Mouse (Mus musculus): ENCODE results near the gene Cnga4. TPM values are rescaled to one million over a fixed set of nuclear protein-coding genes. Genes with fewer than 3 reads are reported as not detected.
"Not testable (repeated sequence)": the region's sequence is repeated elsewhere in the genome, so short reads cannot be mapped to it uniquely, and the experiment has no call there.

Gene Cnga4
- polyA plus RNA-seq, 1 experiment: 0.19 TPM

DNA sequence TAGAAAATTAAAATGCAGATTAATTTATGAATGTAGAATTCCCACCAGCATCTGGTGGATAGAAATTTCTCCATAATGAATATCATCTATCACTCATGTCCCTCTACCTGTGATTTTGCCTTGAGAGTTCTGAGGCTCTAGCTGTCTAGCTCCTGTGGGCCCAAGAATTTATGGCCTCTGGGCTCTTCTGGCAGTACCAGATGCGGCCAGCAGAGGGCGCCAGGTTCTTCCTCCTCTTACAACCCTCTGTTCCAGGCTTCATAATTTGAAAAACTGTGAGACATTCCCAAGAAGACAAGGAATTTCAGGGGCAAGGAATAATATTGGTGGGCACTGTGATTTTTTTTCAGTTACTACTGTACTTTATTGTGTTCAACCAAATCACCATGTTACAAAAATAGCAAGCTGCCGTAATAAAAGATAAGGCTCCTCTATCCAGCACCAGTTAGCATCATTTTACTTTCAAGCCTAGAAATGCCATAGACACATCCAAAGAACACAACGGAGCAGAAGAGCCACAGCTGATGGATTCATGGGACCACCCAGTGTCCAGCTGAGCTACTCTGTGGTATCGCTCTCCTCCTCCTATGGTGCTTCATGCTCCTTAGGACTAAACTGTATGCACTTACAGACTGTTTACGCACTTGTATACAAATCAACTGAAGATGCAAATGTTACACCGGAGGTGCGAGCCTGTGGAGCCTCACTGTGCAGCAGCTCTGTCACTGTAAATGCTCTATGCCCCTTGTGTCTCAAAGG lies 7.7 kb downstream of the Cnga4 start:
- not testable (repeated sequence) for H3K27me3 ChIP-seq (ENCODE audit: control insufficient read depth, insufficient read depth, low read length); H3K36me3 ChIP-seq (ENCODE audit: control insufficient read depth, insufficient read depth, low read length); H3K27ac ChIP-seq (ENCODE audit: control insufficient read depth, insufficient read depth, low read length); H3K4me1 ChIP-seq (replicated peaks; ENCODE audit: control insufficient read depth, insufficient read depth, low read length); H3K4me3 ChIP-seq (ENCODE audit: control insufficient read depth, insufficient read depth, low read length)
- TF ChIP-seq CTCF (IDR thresholded peaks at IDR 0.05; ENCODE audit: borderline replicate concordance, control insufficient read depth, extremely low read depth, insufficient read depth, low read length, poor library complexity): peak; percentile 80; the same call in 1 of the 2 replicates
- WGBS: 62% methylated on average over 8 of the region's 8 CpGs
- DNase-seq: peak; percentile 66

DNA sequence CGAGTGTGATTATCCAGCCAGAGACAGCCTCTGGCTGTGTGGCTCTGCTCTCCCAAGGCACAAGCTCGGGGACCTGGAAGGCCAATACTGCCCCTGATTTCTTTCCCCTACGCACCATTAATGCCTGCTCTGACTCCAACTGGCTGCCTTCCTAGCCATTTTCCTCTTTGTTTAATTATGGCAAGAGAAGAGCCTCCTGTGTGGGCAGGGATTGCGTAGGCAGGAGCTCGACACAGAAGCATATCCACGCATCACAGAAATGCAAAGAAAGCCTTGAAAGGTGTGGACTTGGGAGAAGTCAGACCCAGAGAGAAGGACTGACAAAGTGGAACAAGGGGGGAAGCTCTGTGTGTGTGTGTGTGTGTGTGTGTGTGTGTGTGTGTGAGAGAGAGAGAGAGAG lies 10.0 kb downstream of the Cnga4 start:
- no peak overlapping the region for H3K27ac ChIP-seq (ENCODE audit: control insufficient read depth, insufficient read depth, low read length)
- WGBS: 80% methylated on average over 6 of the region's 6 CpGs
- H3K4me1 ChIP-seq (replicated peaks; ENCODE audit: control insufficient read depth, insufficient read depth, low read length): no peaks in the 10 kb centered on the region
- H3K36me3 ChIP-seq (ENCODE audit: control insufficient read depth, insufficient read depth, low read length): no peaks in the 10 kb centered on the region
- no peaks in the 10 kb centered on the region for H3K27me3 ChIP-seq (ENCODE audit: control insufficient read depth, insufficient read depth, low read length)
- TF ChIP-seq POLR2A (IDR thresholded peaks at IDR 0.05; ENCODE audit: control insufficient read depth, extremely low read depth, insufficient read depth, low read length, poor library complexity) (no peak), CTCF (IDR thresholded peaks at IDR 0.05; ENCODE audit: borderline replicate concordance, control insufficient read depth, extremely low read depth, insufficient read depth, low read length, poor library complexity) (no peak)
- no peak for DNase-seq
- no peak overlapping the region for H3K4me3 ChIP-seq (ENCODE audit: control insufficient read depth, insufficient read depth, low read length)

DNA sequence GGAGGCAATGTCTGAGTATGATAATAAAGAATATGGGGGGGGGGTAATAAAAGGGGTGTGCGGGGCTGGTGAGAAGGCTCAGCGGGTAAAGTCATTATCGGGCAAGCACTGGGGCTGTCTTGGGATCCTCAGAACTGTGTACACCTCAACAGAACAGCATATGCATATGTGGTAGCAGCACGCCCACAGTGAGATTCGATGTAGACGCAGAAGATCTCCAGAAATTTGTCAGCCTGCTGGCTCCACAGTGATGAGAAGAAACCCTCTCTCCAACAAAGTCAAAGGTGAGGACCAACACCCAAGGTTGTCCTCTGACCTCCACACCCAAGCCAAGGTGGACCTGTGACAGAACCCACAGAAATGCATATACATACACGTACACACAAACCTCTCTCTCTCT lies 12.2 kb downstream of the Cnga4 start:
- TF ChIP-seq CTCF (IDR thresholded peaks at IDR 0.05; ENCODE audit: borderline replicate concordance, control insufficient read depth, extremely low read depth, insufficient read depth, low read length, poor library complexity) (no peak), POLR2A (IDR thresholded peaks at IDR 0.05; ENCODE audit: control insufficient read depth, extremely low read depth, insufficient read depth, low read length, poor library complexity) (no peak)

DNA sequence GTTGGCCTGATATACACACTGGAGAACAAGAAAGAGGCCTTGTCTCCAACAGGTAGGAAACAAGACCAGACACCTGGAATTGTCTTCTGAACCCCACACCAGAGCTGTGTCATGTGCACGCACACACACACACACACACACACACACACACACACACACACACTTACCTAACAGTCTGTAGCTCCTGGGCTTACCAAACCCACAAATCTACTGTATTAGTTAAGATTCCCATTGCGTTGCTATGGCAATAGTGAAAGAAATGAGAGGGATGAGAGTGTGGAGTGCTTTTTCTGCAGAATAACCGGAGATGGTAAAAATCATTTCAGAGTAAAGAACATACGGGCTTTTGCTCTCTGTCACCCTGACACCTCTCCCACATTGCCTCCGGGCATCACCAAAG lies 13.7 kb downstream of the Cnga4 start:
- H3K4me1 ChIP-seq (replicated peaks; ENCODE audit: control insufficient read depth, insufficient read depth, low read length): no peaks in the 10 kb centered on the region
- H3K27me3 ChIP-seq (ENCODE audit: control insufficient read depth, insufficient read depth, low read length): no peaks in the 10 kb centered on the region
- no peak for TF ChIP-seq CTCF (IDR thresholded peaks at IDR 0.05; ENCODE audit: borderline replicate concordance, control insufficient read depth, extremely low read depth, insufficient read depth, low read length, poor library complexity)
- no peak for TF ChIP-seq POLR2A (IDR thresholded peaks at IDR 0.05; ENCODE audit: control insufficient read depth, extremely low read depth, insufficient read depth, low read length, poor library complexity)
- no peaks in the 10 kb centered on the region for H3K36me3 ChIP-seq (ENCODE audit: control insufficient read depth, insufficient read depth, low read length)
- DNase-seq: no peak
- WGBS: 95% methylated on average over 5 of the region's 5 CpGs
- H3K27ac ChIP-seq (ENCODE audit: control insufficient read depth, insufficient read depth, low read length): no peak overlapping the region
- H3K4me3 ChIP-seq (ENCODE audit: control insufficient read depth, insufficient read depth, low read length): no peak overlapping the region

More for the DNA sequence above, 12.2 kb downstream of the Cnga4 start:
- H3K36me3 ChIP-seq (ENCODE audit: control insufficient read depth, insufficient read depth, low read length): no peaks in the 10 kb centered on the region
- H3K27ac ChIP-seq (ENCODE audit: control insufficient read depth, insufficient read depth, low read length): no peak overlapping the region
- no peak for DNase-seq
- WGBS: 96% methylated on average over 7 of the region's 7 CpGs
- no peaks in the 10 kb centered on the region for H3K27me3 ChIP-seq (ENCODE audit: control insufficient read depth, insufficient read depth, low read length)
- no peaks in the 10 kb centered on the region for H3K4me1 ChIP-seq (replicated peaks; ENCODE audit: control insufficient read depth, insufficient read depth, low read length)
- H3K4me3 ChIP-seq (ENCODE audit: control insufficient read depth, insufficient read depth, low read length): no peak overlapping the region

DNA sequence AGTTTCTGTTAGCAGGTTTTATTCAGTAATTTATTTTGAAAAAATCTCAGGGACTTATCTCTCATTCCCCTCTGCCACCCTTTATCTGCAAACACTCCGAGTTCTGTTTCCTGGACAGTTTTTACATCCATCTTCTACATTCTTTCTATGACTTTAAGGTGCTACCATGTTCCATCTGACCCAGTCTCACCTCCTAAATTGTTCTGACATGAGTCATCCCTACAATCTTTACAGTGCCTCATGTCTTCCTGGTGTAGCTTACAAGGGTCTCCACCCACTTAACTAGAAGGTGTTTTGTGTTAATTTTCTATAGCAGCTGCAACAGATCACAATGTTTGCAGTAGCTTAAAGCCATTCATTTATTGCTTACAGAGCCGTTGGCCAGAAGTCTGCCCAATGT lies 16.5 kb downstream of the Cnga4 start:
- H3K4me1 ChIP-seq (replicated peaks; ENCODE audit: control insufficient read depth, insufficient read depth, low read length): no peaks in the 10 kb centered on the region
- 57% methylated on average over 2 of the region's 2 CpGs for WGBS
- TF ChIP-seq CTCF (IDR thresholded peaks at IDR 0.05; ENCODE audit: borderline replicate concordance, control insufficient read depth, extremely low read depth, insufficient read depth, low read length, poor library complexity): no peak
- no peak overlapping the region for H3K4me3 ChIP-seq (ENCODE audit: control insufficient read depth, insufficient read depth, low read length)
- no peak overlapping the region for H3K27ac ChIP-seq (ENCODE audit: control insufficient read depth, insufficient read depth, low read length)
- no peak for DNase-seq
- no peaks in the 10 kb centered on the region for H3K36me3 ChIP-seq (ENCODE audit: control insufficient read depth, insufficient read depth, low read length)
- H3K27me3 ChIP-seq (ENCODE audit: control insufficient read depth, insufficient read depth, low read length): no peaks in the 10 kb centered on the region; the same call in 1 of the 2 replicates

DNA sequence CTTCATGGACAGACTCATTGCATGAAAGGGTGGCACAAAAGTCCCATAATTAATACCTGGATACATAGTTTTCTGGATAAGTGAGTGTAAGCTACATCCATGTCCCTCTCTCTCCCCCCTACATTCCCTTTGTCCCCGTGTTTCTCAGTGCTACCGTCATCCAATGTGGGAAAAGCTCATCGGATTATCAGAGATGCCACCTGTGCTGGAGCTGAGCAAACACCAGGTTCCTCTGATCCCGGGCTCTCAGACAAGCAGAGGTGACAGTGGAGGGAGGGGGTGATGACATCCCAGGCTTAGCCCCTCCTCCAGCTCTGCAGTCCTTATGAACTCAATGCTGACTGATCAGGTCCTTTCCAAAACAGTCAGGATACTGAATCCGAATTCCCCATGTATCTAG lies 20.0 kb downstream of the Cnga4 start:
- DNase-seq: no peak
- H3K27ac ChIP-seq (ENCODE audit: control insufficient read depth, insufficient read depth, low read length): no peak overlapping the region
- 36% methylated on average over 5 of the region's 5 CpGs for WGBS

More for the DNA sequence above, 20.0 kb downstream of the Cnga4 start:
- no peaks in the 10 kb centered on the region for H3K36me3 ChIP-seq (ENCODE audit: control insufficient read depth, insufficient read depth, low read length)
- H3K4me1 ChIP-seq (replicated peaks; ENCODE audit: control insufficient read depth, insufficient read depth, low read length): no peaks in the 10 kb centered on the region
- no peak overlapping the region for H3K4me3 ChIP-seq (ENCODE audit: control insufficient read depth, insufficient read depth, low read length)
- TF ChIP-seq POLR2A (IDR thresholded peaks at IDR 0.05; ENCODE audit: control insufficient read depth, extremely low read depth, insufficient read depth, low read length, poor library complexity) (no peak), CTCF (IDR thresholded peaks at IDR 0.05; ENCODE audit: borderline replicate concordance, control insufficient read depth, extremely low read depth, insufficient read depth, low read length, poor library complexity) (no peak)
- H3K27me3 ChIP-seq (ENCODE audit: control insufficient read depth, insufficient read depth, low read length): peaks cover 4% of the 10 kb centered on the region; the same call in 1 of the 2 replicates

Data from thymus, adult 2 months (tissue).